Mouse (Mus musculus) lung, adult 2 months (tissue): ENCODE data around the gene Gramd1b. TPM values are rescaled to one million over a fixed set of nuclear protein-coding genes. Genes with fewer than 3 reads are reported as not detected.

Experiments used
- DNase-seq: peaks from one replicate; pipeline ENCODE4 v3.0.0; 2022
- H3K4me1 ChIP-seq: fragments of 200-500 bp; 2 replicates; pipeline ENCODE4 v1.6.1; 2011; ENCODE audit warnings: low read length; ENCODE audit not compliant: control insufficient read depth, insufficient read depth
- H3K4me3 ChIP-seq: fragments of 200-500 bp; replicated peaks from 2 replicates; pipeline ENCODE3; 2011; ENCODE audit warnings: low read depth, mild to moderate bottlenecking, control low read depth, low read length; ENCODE audit errors: extremely low read depth
- CTCF ChIP-seq: fragments of 200-500 bp; IDR thresholded peaks from 2 replicates; pipeline ENCODE4 v1.5.1; 2011; ENCODE audit warnings: mild to moderate bottlenecking, low read length, control low read depth; ENCODE audit not compliant: insufficient read depth
- POLR2A ChIP-seq: fragments of 200-500 bp; IDR thresholded peaks from 2 replicates; pipeline ENCODE4 v1.6.1; 2011; ENCODE audit warnings: low read depth, mild to moderate bottlenecking, control low read depth, low read length, borderline replicate concordance; ENCODE audit errors: extremely low read depth
- WGBS: fragments of 180-500 bp; shearing (Covaris S2); methylation state at CpG from one replicate; pipeline ENCODE4 v1.1.7; 2018; 5-methylcytosine and 5-hydroxymethylcytosine counted together
- polyA plus RNA-seq: library from polyadenylated mRNA; depleted of rRNA; stranded (reverse); fragments of >200 nt; gene quantifications from 2 replicates; pipeline ENCODE4 v1.2.3, GENCODE M21; 2012

The Gramd1b gene
- polyA plus RNA-seq, 1 experiment: 19.0 TPM

DNA sequence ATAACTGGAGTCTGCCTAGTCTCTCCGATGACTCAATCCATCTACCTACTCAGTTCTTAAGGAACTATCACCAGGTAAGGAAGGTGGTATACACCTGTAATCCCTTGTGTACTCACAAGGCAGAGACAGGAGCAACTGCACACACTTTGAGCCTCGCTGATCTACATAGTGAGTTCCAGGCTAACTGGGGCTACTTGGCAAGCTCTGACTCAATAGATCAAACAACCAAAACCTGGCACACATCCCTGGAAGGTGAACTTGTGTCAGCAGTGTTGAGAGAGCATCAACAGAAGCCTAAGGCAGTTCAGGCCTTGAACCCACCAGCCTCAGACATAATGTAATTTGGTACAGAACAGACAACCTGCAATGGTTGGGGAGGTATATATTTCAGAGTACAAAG is 135.0 kb downstream of the Gramd1b start:
- WGBS: 85% methylated on average over 2 of the region's 2 CpGs
- H3K4me1 ChIP-seq: no peaks in the 10 kb centered on the region
- H3K4me3 ChIP-seq: no peak overlapping the region
- no peak for DNase-seq
- no peak for TF ChIP-seq CTCF
- TF ChIP-seq POLR2A: no peak

DNA sequence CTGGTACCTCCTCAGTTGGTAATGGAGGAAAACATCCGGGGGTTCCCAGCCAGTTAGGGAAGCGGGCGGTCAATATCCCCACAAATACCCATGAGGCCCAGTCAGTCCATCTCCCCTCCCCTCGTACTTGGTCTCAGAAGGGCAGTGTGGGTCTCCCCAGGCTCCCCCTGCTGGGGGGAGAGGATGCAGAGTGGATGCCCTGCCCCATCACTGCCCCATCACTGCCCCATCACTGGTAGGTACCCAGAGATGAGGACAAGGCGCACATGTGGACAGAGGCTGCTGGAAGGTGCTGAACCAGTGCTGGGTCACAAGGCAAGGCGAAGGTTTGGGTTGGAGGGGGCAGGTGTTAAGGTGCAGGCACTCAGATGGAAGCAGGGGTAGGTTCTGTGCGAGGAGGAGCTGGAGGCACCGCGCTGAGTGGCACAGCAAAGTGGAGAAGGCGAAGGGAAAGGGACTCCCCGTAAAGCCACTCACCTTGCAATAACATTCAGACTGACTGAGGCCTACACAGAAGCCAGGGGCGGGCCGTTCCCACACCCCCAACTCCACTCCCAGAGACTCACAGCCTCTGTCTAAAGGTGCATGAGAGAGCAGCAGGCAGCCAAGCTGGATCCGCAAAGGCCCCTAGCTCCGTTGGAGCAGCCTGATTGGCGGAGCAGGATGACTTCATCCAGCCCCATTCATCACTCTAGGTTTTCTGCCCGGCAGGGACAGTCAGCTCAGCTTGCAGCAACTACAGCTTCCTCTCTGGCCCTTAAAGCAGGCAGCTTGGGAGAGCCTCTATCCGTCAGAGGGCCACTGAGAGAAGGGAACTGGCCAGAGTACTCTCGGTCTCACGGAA is 139.1 kb downstream of the Gramd1b start:
- WGBS: 46% methylated on average over 20 of the region's 20 CpGs
- Histone ChIP-seq H3K4me3 (no peak overlapping the region), H3K4me1 (no peaks in the 10 kb centered on the region)
- no peak for DNase-seq
- TF ChIP-seq POLR2A (no peak), CTCF (no peak)

DNA sequence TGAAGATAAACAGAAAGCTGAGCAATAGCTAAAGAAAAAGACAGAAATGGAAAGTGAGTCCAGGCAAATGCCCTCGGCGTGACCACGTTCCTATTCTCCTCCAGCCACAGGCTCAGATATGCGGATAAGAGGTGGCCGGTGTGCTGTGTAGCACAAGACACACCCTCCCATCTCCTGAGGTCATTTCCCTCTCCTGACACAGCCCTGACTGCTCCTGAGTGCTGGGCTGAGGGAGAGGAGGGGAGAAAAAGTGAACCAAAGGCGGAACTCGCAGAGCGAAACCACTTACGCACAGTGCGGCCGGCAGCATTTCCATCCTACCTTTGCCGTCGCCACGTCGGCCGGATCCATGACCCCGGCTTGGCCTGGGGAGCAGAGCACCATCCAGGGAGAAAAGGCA is 139.8 kb downstream of the Gramd1b start:
- TF ChIP-seq POLR2A (no peak), CTCF (no peak)
- WGBS: 80% methylated on average over 17 of the region's 17 CpGs
- Histone ChIP-seq H3K4me1 (no peaks in the 10 kb centered on the region), H3K4me3 (no peak overlapping the region)
- DNase-seq: no peak

DNA sequence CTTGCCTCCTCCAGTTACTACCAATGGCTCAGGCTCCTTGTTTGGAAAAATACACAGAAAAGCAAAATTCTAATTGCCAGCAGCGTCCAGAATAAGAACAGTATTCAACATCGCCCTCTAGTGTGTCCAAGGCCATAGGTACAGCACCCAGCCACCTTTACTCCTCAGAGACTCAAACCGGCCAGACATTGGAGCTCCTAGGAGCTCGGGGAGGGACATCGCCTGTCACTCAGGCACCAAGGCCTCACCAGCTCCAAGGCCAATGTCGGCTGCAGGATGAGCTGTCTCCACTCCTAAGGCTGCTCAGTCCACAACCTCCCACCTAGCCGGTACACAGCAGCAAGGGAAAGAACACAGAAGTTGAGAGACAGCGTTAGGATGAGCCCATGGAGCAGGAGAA is 140.3 kb downstream of the Gramd1b start:
- no peak for DNase-seq
- H3K4me3 ChIP-seq: no peak overlapping the region
- TF ChIP-seq CTCF (no peak), POLR2A (no peak)
- WGBS: 56% methylated on average over 8 of the region's 8 CpGs
- no peaks in the 10 kb centered on the region for H3K4me1 ChIP-seq

DNA sequence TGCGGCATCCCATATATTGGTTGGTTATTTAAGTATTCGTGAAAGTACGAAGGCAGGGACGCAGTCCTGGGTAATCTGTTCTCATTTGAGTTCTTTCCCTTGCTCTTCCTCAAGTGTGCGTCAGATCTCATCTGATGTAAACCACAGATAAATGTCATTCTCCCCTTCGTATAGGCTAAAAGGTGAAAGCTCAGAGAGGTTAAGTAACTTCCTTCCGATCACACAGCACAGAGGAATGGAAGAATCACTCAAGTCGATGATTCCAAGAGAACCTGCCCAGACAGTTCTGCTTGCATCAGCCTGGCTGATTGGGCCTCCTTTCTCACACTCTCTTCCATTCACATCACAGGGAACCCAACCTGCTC is 140.8 kb downstream of the Gramd1b start:
- 92% methylated on average over 8 of the region's 8 CpGs for whole genome bisulfite sequencing
- DNase-seq: no peak
- H3K4me3 ChIP-seq: no peak overlapping the region
- TF ChIP-seq POLR2A (no peak), CTCF (no peak)
- no peaks in the 10 kb centered on the region for H3K4me1 ChIP-seq

DNA sequence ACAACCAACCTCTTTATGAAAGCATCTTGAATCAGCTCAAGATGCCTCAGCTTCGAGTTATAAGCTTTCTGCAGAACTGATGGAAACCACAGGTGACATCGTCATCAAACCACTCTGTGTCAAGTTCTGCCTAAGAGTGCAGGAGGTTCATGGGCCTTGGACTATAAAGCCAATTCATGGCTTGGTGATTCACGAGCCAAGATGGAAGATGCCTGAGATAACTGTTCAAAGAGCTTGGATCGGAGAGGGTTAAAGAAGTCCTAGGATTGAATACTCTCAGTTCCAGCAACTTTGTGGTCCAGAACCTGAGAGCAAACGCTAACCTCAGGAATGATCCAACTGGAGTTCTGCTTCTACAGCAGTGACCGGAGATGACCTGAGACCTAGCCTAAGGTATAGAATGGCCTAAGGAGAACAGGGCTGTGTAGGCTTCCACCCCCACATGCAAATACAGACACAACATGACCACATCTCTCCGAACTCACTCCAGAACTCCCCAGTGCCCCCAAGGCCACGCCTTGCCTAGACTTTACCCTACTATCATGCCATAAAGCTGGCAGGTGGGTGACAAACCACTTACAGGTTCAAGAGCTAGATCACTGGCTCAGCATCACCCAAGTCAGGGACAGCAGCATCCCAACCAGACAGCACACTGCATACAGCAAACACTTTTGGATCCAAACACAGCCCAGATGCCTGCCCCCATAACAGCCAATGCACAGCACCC is 141.4 kb downstream of the Gramd1b start:
- WGBS: 89% methylated on average over 8 of the region's 8 CpGs
- TF ChIP-seq POLR2A (no peak), CTCF (no peak)

DNA sequence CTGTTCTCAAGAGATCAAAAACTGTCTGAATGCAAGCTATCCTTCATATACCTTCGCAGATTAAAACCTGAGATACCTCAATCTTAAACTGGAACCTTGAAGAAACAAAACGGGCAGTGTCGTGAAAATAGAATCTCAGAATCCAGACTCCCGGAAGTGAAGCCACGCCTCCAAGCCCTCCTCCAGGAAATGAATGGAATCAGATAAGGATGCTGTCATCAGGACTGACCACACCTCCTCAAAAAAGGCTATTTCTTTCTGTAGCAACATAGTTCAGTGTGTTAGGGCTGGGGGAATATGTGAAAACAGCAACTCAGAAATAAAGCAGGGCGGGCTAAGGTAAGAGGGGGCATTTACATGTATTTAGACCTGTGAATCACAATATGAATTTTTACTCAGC is 142.0 kb downstream of the Gramd1b start:
- TF ChIP-seq CTCF (no peak), POLR2A (no peak)
- no peak for DNase-seq
- Histone ChIP-seq H3K4me1 (no peaks in the 10 kb centered on the region), H3K4me3 (no peak overlapping the region)
- WGBS: 56% methylated on average over 6 of the region's 6 CpGs

More for the DNA sequence above, 141.4 kb downstream of the Gramd1b start:
- Histone ChIP-seq H3K4me3 (no peak overlapping the region), H3K4me1 (no peaks in the 10 kb centered on the region)
- DNase-seq: no peak

DNA sequence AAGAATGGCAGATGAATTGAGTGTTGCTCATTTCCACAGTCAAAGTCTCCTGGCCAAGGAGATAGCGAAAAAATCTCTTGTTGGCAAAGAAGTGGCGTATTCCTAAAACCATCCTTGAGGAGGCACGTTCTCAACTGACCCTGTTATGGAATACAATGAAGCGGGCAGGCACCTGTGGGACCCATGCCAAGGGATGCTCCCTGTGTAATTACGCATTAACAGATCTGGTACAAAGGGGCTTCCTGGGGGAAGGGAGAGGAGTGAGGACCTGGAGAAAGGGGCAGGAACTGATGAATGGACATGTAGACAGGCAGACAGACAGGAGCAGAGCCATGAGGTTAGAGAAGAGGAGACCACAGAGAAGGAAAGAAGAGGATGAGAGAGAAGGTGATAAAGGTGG is 146.4 kb downstream of the Gramd1b start:
- no peak overlapping the region for H3K4me3 ChIP-seq
- TF ChIP-seq CTCF (no peak), POLR2A (no peak)
- WGBS: 88% methylated on average over 5 of the region's 5 CpGs
- H3K4me1 ChIP-seq: no peaks in the 10 kb centered on the region
- no peak for DNase-seq

DNA sequence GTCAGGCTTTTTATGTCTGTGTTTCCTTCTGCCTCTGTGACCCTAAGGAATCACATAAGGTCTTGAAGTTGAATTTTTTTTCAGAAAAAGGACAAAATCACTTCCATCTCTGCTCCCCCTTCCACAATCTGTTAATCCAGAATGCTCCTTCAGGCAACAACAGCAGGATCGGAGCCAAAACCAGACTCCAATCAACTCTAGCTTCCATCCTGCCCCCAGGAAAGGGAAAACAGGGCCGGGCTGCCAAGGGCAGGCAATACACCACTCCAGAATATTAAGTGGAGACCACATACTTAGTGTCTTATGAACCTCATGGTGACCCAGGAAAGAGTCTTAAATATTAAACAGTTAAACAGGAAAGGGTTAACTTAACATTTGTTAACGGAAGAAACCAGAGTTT is 148.7 kb downstream of the Gramd1b start:
- H3K4me1 ChIP-seq: no peaks in the 10 kb centered on the region
- H3K4me3 ChIP-seq: no peak overlapping the region
- no peak for DNase-seq
- WGBS: 56% methylated on average over 3 of the region's 3 CpGs
- no peak for TF ChIP-seq CTCF
- TF ChIP-seq POLR2A: no peak
